Mouse (Mus musculus): ENCODE data around the gene C1qc. TPM values are rescaled to one million over a fixed set of nuclear protein-coding genes. Genes with fewer than 3 reads are reported as not detected.

C1qc gene
- polyA plus RNA-seq (2014; fragmentation: Illumina TruSeq; extraction: RNeasy Lipid Tissue Mini Kit (QIAGEN cat#74804); ENCODE audit: low read depth, low replicate concordance): 62.2 TPM

DNA sequence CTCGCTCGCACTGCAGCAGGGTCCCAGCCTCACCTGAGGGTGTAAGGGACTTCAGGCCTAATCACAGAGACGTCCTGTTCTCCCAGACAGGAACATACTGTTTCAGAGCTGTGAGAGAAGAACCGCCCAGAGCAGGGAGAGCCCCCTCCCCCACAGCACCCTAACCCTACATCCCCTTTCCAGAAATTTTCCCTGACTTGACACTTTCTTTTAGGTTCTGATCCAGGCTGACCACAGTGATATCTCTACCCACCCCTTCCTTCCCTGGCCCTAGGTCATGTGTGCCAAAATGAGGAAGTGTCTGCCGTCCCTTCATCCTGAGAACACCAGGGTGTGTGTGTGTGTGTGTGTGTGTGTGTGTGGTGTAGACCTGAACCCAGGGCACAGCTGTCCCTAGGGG is at the start of gene C1qc:
Gene C1qc, minus strand, starts transcription at position 255 of the 400 bp plus-strand sequence.

GRCm38 (mm10) chr4:136898637-136899036 is 5.8 kb upstream of the C1qc start, which contains the start of gene C1qa:
Gene C1qa (minus strand): TSS chr4:136898803.

DNA sequence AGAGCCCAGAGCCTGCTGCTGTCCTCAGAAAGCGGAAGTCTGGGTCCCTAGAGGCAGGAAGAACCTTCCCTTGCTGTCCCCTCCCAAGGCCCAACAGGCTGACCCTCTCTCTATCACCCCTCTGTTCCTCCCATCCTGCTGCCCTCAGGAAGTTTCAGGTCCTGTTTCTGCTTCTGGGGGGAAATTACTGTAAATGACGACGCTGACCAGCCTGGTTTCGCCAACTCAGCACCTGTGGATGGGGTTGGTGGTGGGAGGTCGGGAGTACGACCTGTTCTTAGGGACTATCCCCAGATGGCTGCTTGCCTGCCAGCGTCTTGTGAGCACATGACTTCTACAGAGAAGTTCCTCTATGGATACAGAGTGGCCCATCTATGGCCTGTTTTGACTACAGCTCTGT is 6.8 kb downstream of the C1qc start, which contains the start of gene C1qb:
Gene C1qb, minus strand, starts transcription at position 87 of the 400 bp plus-strand sequence.

Other genes with a start within 250 kb of the C1qc start
- gene Ephb2, start 57.1 kb downstream of the C1qc start, polyA plus RNA-seq (2014; fragmentation: Illumina TruSeq; extraction: RNeasy Lipid Tissue Mini Kit (QIAGEN cat#74804); ENCODE audit: low read depth, low replicate concordance): 0.58 TPM
- gene C1qb, start 6.9 kb downstream of the C1qc start, polyA plus RNA-seq (2014; fragmentation: Illumina TruSeq; extraction: RNeasy Lipid Tissue Mini Kit (QIAGEN cat#74804); ENCODE audit: low read depth, low replicate concordance): 68.4 TPM
- 70.0 TPM for gene C1qa, start 5.7 kb upstream of the C1qc start, polyA plus RNA-seq (2014; fragmentation: Illumina TruSeq; extraction: RNeasy Lipid Tissue Mini Kit (QIAGEN cat#74804); ENCODE audit: low read depth, low replicate concordance)
- not detected for gene Epha8, start 63.8 kb upstream of the C1qc start, polyA plus RNA-seq (2014; fragmentation: Illumina TruSeq; extraction: RNeasy Lipid Tissue Mini Kit (QIAGEN cat#74804); ENCODE audit: low read depth, low replicate concordance)
- gene Zbtb40, start 155.7 kb upstream of the C1qc start, polyA plus RNA-seq (2014; fragmentation: Illumina TruSeq; extraction: RNeasy Lipid Tissue Mini Kit (QIAGEN cat#74804); ENCODE audit: low read depth, low replicate concordance): 5.2 TPM